Mouse (Mus musculus): ENCODE results near the gene Gm20390.
A peak's percentile ranks its signal among the peaks of the same experiment; 100 is the strongest.

Gm20390 gene

DNA sequence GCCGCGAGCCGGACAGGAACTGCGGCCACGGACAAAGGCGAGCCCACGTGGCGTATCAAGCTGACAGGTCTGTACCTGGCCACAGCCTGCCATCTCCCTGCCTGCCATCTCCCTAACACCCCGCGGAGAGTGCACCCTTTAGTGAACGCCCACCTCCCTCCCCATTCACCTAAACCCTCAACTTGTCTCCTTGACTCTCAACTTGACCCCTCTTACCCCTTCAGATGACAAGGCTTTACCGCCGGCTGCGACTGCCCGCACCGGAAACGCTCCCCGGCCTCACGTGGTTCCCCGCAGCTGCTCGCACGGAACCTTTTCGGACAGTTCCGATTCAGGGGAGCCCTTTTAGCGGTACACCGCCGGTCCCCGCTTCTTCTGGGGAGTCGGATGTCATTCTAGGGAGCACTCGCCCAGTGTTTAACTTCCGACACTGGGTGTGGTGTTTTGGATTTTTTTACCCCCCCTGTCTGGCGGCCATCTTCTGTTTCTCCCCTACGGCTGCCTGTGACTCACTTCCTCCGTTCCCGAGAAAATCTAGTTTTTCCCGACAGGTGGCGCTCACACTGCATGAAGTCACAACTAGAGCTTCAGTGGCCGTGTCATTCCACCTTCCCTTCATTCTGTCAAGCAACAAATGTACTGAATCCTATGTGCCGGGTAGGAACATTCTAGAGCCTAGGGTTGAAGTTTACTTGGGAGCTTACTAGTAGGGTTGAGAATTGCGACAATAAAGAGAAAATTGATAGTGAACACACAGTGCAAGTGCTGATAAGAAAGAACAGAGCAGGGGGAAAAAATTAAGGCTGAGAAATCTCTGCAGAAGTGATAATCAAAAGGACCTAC, at the start of gene Gm20390, which contains the start of gene Nme1:
Gene Gm20390 (minus strand): TSS at position 289 of the 843 bp plus-strand sequence.
Gene Nme1 (minus strand): TSS at position 517 of the 843 bp plus-strand sequence.
- DNase-seq (ENCODE audit: low read depth in 2 of 2, low spot score in 2 of 2) = peak; percentile 99

DNA sequence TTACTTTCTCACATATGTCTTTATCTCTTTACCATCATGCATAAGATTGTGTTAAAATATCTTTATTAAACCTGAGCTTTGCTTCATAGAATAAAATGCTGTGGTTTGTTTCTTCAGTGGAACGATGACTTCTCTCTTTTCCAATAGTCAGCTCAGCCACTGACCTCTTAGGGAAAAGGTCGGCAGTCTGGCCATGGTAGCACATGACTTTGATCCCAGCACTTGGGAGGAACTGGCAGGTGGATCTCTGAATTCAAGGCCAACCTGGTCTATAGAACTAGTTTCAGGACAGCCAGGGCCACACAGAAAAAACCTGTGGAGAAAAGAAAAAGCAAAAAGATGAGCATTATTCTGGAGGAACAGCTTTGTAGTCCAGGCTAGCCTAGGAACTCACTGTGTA, 35.3 kb upstream of the Gm20390 start:
- DNase-seq (ENCODE audit: low read depth in 2 of 2, low spot score in 2 of 2) = no peak

- DNase-seq (ENCODE audit: low read depth in 2 of 2, low spot score in 2 of 2) = no peak
Observed at GRCm38 (mm10) chr11:93999276-93999675, 31.2 kb upstream of the Gm20390 start.

DNA sequence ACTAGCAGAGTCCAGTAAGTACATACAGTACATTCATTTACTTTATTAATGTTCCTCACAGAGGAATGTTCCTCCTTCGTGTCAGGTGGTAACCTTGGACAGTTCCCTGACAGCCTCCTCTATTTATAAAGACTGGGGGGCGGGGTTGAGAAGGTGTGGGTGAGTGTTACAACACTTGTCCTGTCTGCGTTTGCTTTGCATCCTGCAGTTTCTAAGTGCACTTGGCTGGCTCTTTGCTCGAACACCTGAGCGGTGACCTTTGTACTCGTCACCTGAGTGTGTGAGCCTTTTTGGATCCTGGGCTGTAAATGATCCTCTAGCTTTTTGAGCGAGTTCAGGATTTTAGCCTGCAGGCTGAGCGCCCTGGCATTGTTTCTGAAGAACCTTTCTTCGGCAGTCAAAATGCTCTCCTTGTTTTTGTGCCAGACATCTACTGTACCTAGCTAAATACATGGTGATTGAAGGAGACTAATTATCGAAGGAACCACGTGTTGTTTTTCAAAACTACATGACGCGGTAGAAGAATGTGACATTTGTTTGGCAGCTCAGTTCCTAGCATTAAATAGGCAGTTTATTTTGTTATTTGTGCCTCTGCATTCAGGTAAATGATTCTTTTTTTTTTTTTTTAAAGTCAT, 29.2 kb upstream of the Gm20390 start:
- peak; percentile 23 to 32 for DNase-seq (ENCODE audit: low read depth in 2 of 2, low spot score in 2 of 2)

GRCm38 (mm10) chr11:93996306-93997140, 28.4 kb upstream of the Gm20390 start:
- peak; percentile 46 to 55 for DNase-seq (ENCODE audit: low read depth in 2 of 2, low spot score in 2 of 2)

GRCm38 (mm10) chr11:93995720-93996305, 27.7 kb upstream of the Gm20390 start, which contains the start of gene Spag9:
Spag9 (plus strand) TSS chr11:93996091.
- peak; percentile 90 to 91 for DNase-seq (ENCODE audit: low read depth in 2 of 2, low spot score in 2 of 2)

- DNase-seq (ENCODE audit: low read depth in 2 of 2, low spot score in 2 of 2) = peak; percentile 82 to 83
Observed at GRCm38 (mm10) chr11:93995111-93995719, 27.1 kb upstream of the Gm20390 start.

- no peak for DNase-seq (ENCODE audit: low read depth in 2 of 2, low spot score in 2 of 2)
Observed at GRCm38 (mm10) chr11:93994531-93994930, 26.4 kb upstream of the Gm20390 start.

GRCm38 (mm10) chr11:93988328-93989062, 20.4 kb upstream of the Gm20390 start:
- no peak for DNase-seq (ENCODE audit: low read depth in 2 of 2, low spot score in 2 of 2)

DNA sequence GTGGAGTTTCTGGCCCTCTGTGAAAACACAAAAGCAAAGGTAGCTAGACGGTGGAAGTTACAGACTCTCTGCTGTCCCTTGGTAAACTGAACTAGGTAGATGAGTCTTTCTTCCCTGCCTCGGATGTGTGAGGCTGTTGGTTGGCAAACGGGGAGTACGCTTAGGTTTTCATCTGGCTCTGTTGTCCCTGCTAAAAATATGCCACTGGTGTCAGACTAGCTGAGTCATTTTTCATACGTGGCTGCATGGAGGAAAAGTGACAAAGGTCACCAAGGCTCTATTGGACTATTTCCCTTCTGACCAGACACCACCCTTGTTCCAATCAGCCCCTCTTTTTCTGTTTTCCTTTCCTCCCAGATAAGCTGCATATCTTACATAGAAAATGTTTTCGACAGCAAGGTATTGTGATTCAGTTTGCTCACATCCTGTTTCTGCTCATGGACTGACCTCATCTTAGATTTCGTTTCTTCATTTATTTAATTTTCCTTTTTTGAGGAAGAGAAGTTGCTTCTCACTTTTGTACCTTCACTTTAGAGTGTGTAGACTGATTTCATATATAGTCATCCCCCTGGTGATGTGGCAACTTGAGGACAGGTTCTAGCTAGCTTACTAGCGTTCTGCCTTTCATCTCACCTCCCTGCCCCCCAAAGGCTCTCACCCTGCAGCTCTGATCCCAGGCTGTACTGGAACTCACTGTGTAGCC, 19.7 kb upstream of the Gm20390 start:
- no peak for DNase-seq (ENCODE audit: low read depth in 2 of 2, low spot score in 2 of 2)

GRCm38 (mm10) chr11:93987026-93987425, 18.9 kb upstream of the Gm20390 start:
- DNase-seq (ENCODE audit: low read depth in 2 of 2, low spot score in 2 of 2) = no peak

DNA sequence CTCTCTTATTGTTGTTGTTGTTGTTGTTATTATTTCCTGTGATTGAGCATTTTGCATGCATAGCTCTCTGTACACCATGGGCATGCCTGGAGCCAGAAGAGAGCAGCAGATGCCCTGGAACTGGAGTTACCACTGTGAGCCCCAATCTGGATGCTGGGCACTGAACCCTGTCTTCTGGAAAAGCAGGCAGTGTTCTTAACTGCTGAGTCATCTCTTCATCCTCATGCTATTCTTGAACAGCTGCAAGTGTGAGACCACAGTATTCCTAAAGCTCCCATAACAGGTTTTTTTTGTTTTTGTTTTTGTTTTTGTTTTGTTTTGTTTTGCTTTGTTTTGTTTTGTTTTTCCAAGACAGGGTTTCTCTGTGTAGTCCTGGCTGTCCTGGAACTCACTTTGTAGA, 18.2 kb upstream of the Gm20390 start:
- DNase-seq (ENCODE audit: low read depth in 2 of 2, low spot score in 2 of 2) = no peak

DNA sequence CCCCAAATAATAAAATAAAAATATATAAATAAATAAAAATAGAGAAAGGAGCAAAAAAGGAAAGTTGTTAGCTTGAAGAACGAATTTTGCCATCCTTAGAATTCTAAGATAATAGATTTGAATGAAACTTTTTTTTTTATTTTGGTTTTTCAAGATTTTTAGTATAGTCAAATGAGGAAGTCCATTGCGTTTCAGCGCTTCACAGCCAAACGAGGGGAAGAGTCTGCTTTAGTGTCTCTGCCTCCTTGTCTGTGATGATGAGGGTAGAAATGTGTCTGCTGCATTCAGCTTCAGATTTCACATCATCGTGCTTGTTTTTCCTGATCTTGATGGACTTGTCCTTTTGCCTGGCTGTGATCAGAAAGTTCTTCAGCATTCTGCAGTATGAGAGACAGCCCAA, 17.2 kb upstream of the Gm20390 start:
- no peak for DNase-seq (ENCODE audit: low read depth in 2 of 2, low spot score in 2 of 2)

DNA sequence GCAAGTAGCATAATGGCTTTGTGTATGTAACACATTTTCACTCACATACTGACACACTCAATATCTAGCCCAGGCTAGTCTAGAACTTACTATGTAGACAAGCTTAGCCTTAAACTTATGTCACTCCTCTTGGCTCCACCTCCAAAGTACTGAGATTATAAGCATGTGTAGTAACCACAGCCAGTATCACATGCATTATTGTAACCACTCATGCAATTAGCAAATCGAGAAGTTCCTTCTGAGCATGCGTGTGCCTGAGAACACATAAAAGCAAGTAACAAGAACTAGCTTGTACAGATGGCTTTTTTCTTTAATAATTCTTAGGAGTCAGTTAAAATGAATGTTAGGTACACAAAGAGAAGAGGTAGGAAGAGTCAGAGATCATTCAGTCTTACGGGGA, 16.5 kb upstream of the Gm20390 start:
- no peak for DNase-seq (ENCODE audit: low read depth in 2 of 2, low spot score in 2 of 2)

DNA sequence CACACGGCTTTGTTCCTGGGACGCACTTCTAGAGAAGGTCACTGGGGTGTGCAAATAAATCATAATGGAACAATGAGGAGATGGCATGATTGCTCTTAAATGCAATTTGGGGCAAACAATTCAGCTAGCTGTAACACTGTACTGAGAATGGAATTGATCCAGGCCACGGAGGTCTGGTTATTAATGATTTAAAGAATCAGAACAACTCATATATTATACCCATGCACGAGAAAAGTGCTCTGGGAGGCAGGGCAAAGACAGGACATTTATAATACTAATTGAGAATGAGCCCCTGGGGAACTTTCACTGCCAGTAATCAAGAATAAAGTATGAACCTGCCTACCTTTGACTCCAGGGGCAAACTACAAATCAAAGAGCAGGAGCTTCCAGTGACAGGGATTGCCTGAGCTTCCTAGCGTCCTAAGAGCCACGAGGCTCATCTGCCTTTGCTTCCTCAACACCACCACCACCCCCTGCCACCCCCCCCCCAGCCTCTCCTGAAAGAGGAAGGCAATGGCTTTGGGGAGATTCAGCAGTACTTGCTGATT, 11.5 kb upstream of the Gm20390 start:
- no peak for DNase-seq (ENCODE audit: low read depth in 2 of 2, low spot score in 2 of 2)

DNA sequence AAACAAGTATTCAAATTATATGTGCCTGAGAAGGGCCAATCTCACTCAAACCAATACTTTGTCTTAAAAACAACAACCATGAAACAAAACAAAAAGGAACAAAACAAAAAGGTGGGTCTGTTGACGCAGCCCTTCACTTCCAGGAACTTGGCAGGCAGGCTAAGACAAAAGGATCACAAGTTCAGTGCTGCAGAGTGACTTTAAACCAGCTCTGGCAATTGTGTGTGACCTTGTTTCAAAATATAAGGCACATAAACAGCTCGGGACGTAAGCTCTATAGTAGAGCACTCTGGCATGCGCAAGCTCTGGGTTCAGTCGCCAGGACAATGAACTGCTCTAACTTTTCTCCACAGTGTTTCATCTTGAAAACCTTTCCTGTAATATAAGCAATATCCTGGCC, 4.9 kb upstream of the Gm20390 start:
- no peak for DNase-seq (ENCODE audit: low read depth in 2 of 2, low spot score in 2 of 2)

GRCm38 (mm10) chr11:93969799-93970198, 1.7 kb upstream of the Gm20390 start:
- no peak for DNase-seq (ENCODE audit: low read depth in 2 of 2, low spot score in 2 of 2)

DNA sequence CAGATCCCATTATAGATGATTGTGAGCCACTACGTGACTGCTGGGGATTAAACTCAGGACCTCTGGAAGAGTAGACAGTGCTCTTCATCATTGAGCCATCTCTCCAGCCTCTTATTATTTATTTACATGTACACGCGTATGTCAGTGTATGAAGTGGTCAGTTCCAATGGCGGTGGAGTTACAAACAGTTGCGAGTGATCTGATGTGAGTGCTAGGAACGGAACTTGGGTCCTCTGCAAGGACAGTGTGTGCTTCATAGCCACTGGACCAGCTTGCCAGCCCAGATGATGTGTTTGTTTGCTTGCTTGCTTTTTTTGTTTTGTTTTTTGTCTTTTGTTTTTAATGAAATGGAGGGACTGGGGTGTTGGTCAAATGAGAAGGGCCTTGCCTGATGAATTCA, 1.1 kb upstream of the Gm20390 start:
- DNase-seq (ENCODE audit: low read depth in 2 of 2, low spot score in 2 of 2) = no peak

DNA sequence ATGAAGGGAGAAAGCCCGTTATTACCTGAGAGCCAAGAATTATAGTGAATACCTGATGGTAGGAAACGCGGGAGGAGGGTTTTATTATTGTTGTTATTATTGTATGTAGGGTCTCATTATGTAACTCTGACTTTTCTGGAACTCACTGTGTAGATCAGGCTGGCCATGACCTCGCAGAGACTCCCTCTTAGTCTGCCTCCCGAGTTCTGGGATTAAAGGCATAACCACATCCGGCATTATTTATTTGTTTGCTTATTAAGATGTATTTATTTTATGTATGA, 695 bp upstream of the Gm20390 start:
- no peak for DNase-seq (ENCODE audit: low read depth in 2 of 2, low spot score in 2 of 2)
